Comparison of ENCODE assay signal across 15 mouse cellular contexts in the genomic region with DNA sequence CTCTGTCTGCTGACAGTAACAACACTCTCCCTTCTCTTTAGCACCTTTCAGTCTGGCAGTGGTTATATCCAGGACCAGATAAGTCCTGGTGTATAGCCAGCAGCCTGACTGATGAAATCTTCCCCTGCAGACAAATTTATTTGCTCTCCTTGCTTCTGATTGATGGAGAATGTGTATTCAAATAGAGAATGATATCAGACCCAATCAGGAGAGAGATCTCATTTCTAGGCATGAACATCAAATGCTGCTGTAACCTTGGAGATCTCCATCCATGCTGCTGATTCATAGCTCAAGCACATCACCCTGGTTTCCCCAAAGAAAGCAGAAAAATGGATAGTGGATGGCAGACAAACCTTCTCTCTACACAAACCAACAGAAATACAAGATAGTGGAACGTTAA.
DNase-seq lines count a peak whose midpoint lies in the region; TF ChIP-seq lines count a peak whose summit lies in the region.
"Had no signal": no experiment of that assay in that cellular context is flagged by ENCODE, and none has a peak within 500 bp of the region (broad histone marks: within the 10 kb centered on the region; RNA-seq: fewer than 3 reads in every experiment).

No protein-coding gene starts in this region.

- TF ChIP-seq CTCF in brain, embryonic 14.5 days (IDR thresholded peaks at IDR 0.05; ENCODE audit: borderline replicate concordance, extremely low read depth, insufficient read depth, insufficient read length), result no peak

- peak; percentile 9 to 72 for DNase-seq in layer of hippocampus, adult 18-20 months (ENCODE audit: low spot score in 2 of 2)
- DNase-seq in layer of hippocampus, adult 9-10 months (ENCODE audit: low spot score), result no peak
- peak; percentile 58 for DNase-seq in 3T3-L1 (ENCODE audit: low read depth, low spot score)
- DNase-seq in brain, embryonic 14.5 days (ENCODE audit: low read depth), result peak; percentile 40
- peak; percentile 2 to 16 for DNase-seq in layer of hippocampus, postnatal 14 days (ENCODE audit: low spot score in 2 of 2)
- DNase-seq in B cell, adult 2 months, result no peak
- no peak for DNase-seq in heart, postnatal 36 days
- no peak for DNase-seq in ovary, adult 18-20 months (ENCODE audit: low spot score)
- DNase-seq: adrenal gland, adult 8-10 months; cerebellum, adult 8-10 months; embryo, embryonic 11 days; heart, adult 11 months; kidney, postnatal 14 days; spleen, adult 18-20 months; thymus, postnatal 25 days had no signal

- no peak for TF ChIP-seq POLR2A in brain, embryonic 14.5 days (IDR thresholded peaks at IDR 0.05; ENCODE audit: borderline replicate concordance, extremely low read depth, insufficient read depth, insufficient read length, poor library complexity, severe bottlenecking)

- intact Hi-C loops in heart, postnatal 36 days (cut with DNase I), result no loop called here

Comparison
In these comparisons a context has a peak if more than half of its experiments do, and no peak if none do; other contexts are left out.
1. DNase-seq: peak in layer of hippocampus, adult 18-20 months (2 of 2), 3T3-L1 (single experiment), brain, embryonic 14.5 days (single experiment) and layer of hippocampus, postnatal 14 days (2 of 2); none in layer of hippocampus, adult 9-10 months (single experiment), B cell, adult 2 months (0 of 2), heart, postnatal 36 days (0 of 2) and ovary, adult 18-20 months (single experiment).